Mouse (Mus musculus) erythroblast, embryonic 14.5 days (primary cell): ENCODE measurements at regions not wholly inside any gene's neighbourhood (a gene's known extent, or its start where the extent isn't known, plus 50 kb on each side); places are given as distances from the start of the nearest gene placed in this dataset.

ENCODE experiments used
- GATA1 ChIP-seq: IDR thresholded peaks from 2 replicates; pipeline ENCODE4 v1.6.1; 2012; ENCODE audit warnings: low read length, inconsistent platforms, mixed read lengths
- TAL1 ChIP-seq: IDR thresholded peaks from 3 replicates; pipeline ENCODE4 v1.6.1; 2012; ENCODE audit warnings: low read length, inconsistent platforms, mixed read lengths

DNA sequence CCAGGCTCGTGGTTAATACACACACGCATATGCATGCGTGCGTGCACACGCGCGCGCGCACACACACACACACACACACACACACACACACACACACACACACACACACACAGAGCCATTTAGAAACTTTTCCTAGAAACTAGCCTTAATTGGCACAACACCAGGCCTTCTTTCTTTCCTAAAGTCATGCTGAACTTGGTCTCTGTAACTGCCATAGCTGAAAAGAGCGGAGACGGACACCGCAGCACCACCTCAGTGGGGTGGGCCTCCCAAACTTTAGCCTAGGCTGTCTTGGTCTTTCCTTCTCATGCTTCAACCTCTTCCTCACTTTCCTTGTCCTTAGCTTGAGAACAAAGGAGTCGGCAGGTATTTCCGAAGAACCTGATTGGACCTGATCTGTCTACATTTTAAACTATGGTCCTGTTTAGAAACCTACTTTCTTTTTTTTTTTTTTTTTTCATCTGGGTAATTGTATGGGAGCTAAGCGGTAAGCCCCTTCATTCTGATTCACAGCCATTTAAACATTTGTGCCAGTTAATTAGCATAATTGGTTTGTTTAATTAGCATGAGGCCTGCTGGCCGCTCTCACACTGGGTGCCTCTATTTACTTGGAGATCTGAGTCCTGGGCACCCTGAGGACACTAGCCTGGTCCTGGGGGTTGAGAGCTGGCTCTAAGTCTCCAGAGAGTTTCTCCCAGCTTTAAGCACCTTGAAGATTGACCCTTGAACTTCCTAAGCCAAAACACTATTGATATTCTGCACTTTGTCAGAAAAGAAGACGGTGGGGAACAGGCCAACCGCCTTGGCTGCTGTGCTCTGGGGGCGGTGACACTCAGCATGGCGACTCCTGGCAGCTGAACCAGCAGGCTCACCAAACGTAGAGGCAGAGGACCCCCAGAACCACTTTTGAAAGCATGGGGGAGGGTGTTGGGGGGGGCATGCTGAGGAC, 269.7 kb upstream of the Irx3 start:
- no peak for TF ChIP-seq GATA1
- TF ChIP-seq TAL1 = no peak
